Mouse (Mus musculus) mature B cell (primary cell): Measurements from ENCODE around the gene Irgm1.
"Not testable (repeated sequence)": the region's sequence is repeated elsewhere in the genome, so short reads cannot be mapped to it uniquely, and the experiment has no call there.

Experiments used
- in situ Hi-C: fragments of 300-500 bp; cut with MboI; formaldehyde crosslinking; loops from 2 replicates; pipeline ENCODE4 v1.14.3; 2019

The Irgm1 gene

DNA sequence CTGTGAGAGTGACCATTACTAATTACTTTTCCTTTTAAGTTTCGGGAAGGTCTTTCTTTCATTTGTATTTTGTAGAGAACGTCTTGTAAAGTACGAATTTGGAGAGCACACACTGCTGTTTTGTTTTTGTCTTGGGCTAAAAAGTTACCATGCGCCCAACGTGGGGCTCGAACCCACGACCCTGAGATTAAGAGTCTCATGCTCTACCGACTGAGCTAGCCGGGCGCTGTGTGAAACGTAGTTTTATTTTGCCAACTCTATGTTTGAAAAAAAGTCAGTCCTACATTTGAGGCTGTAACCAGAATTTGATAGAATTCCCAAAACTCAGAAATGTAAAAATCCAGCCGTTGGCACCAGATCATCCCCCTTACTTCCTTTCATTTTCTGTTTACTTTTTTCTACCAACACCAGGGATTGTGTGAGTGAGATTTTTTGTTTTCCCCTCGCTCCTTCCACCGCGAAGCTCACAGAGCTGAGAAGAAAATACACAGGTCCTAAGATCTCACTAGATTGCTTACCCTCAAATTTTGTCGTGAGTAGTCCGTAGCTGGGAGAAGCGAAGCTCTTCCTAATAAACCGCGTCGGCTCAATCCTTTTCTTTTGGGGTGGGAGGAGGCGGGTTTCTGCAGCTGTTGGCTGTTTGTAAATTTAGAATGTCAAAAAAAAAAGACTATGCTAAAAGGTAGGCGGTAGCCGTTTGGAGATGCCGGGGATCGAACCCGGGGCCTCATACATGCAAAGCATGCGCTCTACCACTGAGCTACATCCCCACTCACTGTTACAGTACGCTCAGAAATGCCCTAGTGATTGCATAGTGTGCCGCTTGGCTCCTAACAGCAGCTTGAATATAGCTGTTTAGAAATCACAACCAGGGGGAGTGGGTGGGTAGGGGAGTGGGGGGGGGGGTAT is 37.5 kb downstream of the Irgm1 start:
- in situ Hi-C loops, result no loop called here

- in situ Hi-C loops, result no loop called here
These were observed 38.3 kb downstream of the Irgm1 start for GRCm38 (mm10) chr11:48833078-48833730.

DNA sequence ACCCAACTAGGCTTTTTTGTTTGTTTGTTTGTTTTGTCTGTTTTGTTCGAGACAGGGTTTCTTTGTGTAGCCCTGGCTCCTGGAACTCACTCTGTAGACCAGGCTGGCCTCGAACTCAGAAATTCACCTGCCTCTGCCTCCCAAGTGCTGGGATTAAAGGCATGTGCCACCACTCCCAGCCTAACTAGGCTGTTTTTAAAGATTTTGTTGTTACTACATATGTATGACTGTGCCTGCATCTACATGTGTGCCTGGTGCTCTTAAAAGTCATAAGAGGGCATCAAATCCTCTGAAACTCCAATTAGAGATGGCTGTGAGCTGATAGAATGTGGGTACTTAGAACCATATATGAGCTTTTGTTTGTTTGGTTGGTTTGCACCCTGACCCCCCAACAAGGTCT is 40.2 kb downstream of the Irgm1 start:
- in situ Hi-C loops, result no loop called here

- in situ Hi-C loops, result no loop called here
These were observed 41.2 kb downstream of the Irgm1 start for GRCm38 (mm10) chr11:48830279-48830678.

DNA sequence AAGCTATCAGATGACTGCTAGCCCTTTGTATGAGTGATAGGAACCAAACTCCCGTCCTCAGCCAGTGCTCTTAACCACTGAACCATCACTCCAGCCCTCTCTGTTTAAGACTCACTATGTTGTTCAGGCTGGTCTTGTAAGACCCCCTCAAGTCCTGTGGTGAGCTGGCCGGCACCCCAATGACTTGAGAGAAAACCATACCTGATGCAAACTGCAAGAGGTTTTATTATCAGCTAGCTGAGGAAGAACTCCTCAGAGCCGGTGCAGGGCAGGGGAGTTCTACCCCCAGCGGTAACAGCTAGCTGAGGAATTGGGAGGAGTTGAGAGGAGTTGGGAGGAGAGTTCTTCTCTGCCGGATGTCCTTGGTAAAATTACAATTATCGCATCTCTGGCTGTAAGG is 43.6 kb downstream of the Irgm1 start:
- in situ Hi-C loops, result no loop called here

DNA sequence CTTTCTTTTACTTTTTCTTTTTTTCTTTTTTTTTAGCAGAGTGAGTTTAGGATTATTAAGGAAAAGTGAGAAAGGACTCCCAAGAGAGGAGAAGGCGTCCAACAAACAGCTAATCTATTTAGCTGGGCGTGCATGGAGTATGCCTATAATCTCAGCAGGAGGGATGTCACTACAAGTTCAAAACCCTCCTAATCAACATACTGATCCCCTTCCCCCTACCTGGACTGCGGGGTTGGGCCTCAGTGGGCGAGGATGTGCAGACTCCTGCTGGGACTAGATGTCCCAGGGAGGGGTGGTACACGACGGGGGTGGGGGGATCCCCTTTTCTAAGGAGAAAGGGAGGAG is 44.8 kb downstream of the Irgm1 start:
- in situ Hi-C loops, result no loop called here

DNA sequence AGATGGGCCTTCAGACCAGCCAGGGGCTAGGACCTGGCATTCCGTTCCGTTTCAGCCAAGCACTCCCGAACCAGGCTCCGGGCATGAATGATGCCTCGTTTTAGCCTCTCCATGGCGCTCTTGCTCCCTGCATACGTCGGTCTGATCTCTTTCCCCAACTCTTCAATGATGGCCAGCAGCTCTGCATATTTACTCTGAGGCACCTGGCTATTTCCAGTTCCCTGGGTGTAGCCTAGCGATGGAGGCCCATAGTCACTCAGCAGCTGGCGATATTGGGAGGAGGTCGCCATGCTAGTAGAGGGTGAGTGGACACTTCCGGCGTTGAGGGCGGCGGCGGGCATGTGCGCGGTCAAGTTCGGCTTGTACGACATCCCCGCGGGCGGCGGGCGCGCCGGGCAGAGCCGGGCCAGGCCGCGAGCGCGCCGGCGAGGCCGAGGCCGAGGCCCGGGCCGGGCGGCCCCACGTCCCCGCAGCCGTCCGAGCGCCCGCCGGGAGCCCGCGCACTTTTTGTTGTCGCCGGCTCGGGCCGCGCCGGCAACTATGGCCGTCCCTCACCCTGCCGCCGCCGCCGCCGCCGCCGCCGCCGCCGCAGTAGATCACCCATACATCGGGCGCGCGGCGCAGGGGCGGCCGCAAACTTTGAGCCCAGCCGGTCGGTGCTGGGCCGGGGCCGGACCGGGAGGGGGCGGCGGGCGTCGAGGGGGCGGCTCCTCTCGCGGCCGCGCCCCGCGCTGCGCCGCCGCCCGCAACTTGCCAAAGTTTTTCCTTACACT is 45.3 kb downstream of the Irgm1 start, which contains the start of the genes Trim7 and Gm12184:
TSS of gene Trim7 (plus strand) at position 162 of the 773 bp plus-strand sequence.
TSS of gene Gm12184 (minus strand) at position 677 of the 773 bp plus-strand sequence.
- in situ Hi-C loops, result not testable (repeated sequence)

DNA sequence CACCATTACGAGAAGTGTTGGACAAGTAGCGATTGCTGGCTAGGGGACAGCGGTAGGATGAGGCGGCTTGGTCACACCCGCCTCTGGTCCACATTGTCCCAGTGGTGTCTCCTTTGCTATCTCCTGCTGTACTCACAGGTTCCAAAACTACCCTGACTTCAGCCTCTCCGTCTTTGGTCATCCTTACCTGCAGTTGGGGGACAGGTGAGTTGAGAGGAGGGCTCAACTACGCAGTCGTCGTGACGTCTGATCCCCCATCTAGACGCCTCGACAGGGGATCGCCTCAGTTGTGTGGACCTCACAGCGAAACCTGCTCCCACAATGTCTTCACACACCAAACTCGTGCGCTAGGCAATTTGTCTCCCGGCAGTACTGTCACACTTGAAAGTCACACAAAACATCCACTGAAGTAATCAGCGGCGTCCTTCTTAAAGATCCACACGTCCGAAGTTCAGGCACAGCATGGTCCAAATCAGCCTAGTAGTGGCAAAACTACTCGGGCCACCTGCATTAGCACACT is 47.1 kb downstream of the Irgm1 start:
- in situ Hi-C loops, result no loop called here

GRCm38 (mm10) chr11:48823536-48823972 is 47.9 kb downstream of the Irgm1 start:
- in situ Hi-C loops, result no loop called here

DNA sequence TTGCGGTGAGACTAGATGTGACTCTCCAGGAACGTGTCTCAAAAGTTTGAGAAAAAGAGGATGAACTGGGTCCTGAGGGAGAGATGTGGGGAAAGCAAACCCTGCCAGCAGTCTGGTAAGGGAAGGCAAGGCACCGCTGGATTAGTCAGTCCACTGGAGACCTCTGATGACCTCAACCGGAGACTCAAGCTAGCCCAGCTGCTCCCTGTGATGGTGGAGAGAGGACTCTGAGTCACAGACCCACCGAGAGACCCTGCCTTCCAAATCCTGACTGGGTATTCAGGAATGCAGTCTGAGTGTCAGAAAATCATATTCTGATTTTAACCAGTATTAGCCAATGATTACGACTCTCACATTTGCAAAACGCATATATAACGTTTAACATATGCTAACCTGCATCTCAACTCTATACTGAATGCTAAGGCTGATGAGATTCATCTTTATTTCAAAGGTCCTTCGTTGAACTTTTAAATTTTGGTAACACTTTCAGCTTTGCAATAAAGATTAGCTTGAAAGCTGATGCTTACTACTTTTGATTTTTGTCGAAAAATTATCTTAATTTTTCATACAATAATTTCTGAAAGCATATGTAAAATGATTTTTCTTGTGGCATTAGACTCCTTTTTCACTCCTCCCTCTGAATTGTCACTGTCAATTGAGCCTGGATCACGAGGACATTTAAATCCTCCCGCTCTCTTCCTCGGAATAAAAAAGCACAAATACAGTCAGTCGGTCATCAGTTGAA is 48.5 kb downstream of the Irgm1 start:
- in situ Hi-C loops, result no loop called here

DNA sequence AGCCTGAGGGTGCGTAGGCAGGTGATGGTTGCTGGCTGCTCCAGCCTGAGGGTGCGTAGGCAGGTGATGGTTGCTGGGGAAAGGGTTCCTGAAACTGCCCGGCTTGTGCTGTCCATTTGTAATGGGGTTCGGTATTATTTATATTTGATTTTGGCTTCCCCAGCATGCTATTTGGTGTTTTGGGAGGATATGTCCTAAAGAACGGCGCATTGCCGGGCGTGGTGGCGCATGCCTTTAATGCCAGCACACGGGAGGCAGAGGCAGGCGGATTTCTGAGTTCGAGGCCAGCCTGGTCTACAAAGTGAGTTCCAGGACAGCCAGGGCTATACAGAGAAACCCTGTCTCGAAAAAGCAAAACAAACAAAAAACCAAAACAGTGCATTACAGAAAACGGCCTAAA is 50.2 kb downstream of the Irgm1 start:
- in situ Hi-C loops, result not testable (repeated sequence)

DNA sequence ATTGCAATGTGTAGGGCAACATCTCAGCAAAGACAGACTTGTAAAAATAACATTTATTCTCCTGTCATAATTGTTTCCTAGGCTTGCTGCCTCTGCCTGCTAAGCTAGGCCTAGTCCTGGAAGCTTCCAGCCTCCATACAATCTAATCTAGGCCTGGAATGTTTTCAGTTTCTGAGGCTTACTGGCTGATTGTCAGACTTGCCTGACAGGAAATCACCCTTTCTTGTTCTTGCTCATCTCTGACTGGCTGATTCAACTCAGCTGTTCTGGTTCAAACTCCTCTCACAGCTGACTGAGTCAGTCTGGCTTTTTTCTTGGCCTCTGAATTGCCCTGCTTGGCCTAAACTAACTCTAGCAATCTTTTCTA is 51.2 kb downstream of the Irgm1 start:
- in situ Hi-C loops, result no loop called here

DNA sequence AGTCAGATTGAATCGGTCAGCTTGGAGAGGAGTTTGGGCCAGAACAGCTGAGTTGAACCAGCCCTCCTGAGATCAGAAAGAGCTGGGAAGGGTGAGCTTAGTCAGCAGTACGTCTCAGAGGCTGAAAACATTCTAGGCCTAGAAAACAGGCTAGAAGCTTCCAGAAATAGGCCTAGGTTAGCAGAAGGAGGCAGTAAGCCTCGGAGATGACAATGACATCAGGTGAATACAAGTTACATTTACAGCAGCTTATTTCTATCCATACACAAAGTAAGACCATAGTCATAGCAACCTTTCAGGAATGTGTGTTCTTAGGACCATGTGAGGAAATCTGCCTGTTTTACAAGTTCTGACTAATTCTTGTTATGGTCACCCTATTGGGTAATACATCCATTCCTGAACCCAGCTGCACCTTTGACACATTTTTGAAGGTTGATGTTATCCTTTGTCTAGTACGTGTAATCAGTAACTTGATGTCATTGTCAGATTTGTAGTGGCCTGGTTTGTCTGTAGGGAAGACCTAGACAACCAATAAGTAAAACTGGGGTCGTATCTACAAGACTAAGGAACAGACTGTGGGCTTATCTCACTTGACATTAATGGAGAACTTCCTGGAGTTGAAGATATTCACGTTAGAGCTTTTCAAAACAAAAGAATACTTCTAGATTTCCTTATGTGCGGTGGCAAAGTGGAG is 51.7 kb downstream of the Irgm1 start:
- in situ Hi-C loops, result no loop called here

- in situ Hi-C loops, result no loop called here
These were observed 53.1 kb downstream of the Irgm1 start for GRCm38 (mm10) chr11:48818346-48818745.

DNA sequence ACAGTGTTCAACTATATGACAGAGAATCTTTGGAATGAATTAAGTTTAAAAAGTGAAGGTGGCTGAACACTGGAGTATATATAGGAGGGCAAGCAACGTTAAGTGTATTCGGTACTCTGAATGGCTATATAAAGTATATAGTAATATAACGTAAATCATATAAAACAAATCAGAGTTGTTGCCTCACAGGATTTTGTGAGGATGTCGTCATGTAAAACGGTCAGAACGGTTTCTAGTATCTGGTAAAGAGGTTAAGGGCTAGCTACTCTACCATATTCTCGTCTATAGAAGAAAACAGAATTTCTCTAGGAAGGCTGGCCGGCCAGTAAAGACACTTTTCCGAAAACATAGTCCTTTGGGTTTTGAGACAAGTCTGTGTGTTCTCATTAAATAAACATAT is 53.7 kb downstream of the Irgm1 start:
- in situ Hi-C loops, result no loop called here

- in situ Hi-C loops, result no loop called here
These were observed 54.5 kb downstream of the Irgm1 start, which contains the start of gene Trim41 for GRCm38 (mm10) chr11:48816800-48817665. Trim41 (minus strand) TSS chr11:48817353.

GRCm38 (mm10) chr11:48816281-48816781 is 55.2 kb downstream of the Irgm1 start:
- in situ Hi-C loops, result no loop called here

DNA sequence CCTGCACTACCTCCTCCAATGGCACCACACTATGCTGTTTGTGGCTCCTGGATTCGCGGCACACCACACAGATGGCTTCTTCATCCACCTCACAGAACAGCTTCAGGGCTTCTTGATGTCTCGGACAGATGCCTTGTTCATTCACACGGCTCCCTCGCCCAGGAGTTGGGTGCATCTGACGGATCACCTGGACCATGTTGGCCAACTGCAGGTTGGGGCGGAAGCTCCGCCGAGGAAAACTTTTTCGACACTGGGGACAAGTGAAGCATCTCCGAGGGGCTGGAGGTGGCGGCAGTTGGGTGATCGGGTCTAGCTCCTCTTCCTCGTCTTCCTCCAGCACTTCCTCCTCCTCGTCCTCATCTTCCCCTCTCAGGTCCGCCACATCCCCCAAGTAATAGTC is 55.6 kb downstream of the Irgm1 start:
- in situ Hi-C loops, result no loop called here

DNA sequence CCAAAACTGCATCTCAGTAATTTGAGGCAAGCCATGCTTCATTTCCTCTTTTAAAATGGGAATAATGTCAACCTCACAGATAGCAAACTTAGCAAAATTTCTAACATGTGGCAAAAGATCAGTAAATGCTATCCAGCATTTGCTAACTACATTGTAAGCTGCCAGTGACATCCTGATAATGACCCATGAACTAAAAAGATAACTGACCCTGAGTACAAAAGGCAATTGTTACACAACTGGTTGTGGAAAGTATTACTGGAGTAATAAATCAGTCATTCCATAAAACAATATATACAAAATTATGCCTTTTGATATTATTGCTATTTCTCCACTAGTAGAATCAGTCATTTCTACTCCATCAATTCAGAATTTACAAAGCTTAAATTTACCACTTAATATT is 57.7 kb downstream of the Irgm1 start:
- in situ Hi-C loops, result no loop called here
